Mouse (Mus musculus): ENCODE results near the gene Slc6a17.

DNA sequence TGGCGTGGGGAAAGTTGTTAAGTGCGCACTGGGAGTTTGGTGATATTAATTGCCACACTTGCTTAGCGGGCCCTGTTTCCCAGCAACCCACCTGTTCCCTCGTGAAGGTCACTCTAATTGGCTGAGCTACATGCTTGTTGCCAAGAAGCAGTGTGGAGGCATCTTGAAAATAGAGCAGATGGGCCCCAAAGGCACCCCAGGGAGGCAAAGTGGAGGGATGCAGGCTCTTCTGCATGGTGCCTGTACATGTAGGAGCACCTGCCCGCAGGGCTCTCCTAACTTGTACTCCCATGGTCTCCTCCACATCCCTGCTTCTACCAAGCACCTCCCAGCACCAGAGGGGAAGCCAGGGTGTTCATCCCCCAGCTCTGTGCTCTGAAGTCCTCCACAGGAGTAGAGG, 74.0 kb downstream of the Slc6a17 start:
- no peak for TF ChIP-seq CTCF (IDR thresholded peaks at IDR 0.05)
- no peak for TF ChIP-seq POLR2A (IDR thresholded peaks at IDR 0.05; ENCODE audit: insufficient read depth, low read depth, low read length)

All from heart, adult 2 months (tissue).